Mouse (Mus musculus) naive thymus-derived CD4-positive, alpha-beta T cell, adult 2 months (primary cell): ENCODE measurements around the gene Olfr1102.

Experiments
- DNase-seq: peaks from one replicate; pipeline ENCODE4 v3.0.0-alpha.2; 2011; ENCODE audit warnings: low read depth

Olfr1102 gene

DNA sequence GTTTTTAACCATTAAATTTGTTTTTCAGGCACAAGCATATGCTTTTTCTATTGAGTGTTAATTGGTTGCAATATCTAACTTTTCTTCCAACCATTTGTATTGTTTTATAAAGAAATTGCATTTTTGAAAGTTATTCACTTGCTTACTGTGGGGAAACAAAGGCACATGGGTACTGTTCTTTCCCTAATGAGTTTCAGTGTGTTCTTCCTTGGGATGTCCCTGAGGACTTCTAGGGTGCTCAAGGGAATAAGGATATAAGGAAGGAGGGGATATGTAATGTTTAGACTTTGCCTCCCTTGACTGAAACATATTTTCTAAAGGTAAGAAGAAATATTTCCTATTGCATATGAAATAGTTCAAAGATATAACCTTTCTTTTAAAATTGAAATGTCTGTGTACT is at the start of gene Olfr1102:
Gene Olfr1102, plus strand, starts transcription at position 301 of the 400 bp plus-strand sequence.
- no peak for DNase-seq

DNA sequence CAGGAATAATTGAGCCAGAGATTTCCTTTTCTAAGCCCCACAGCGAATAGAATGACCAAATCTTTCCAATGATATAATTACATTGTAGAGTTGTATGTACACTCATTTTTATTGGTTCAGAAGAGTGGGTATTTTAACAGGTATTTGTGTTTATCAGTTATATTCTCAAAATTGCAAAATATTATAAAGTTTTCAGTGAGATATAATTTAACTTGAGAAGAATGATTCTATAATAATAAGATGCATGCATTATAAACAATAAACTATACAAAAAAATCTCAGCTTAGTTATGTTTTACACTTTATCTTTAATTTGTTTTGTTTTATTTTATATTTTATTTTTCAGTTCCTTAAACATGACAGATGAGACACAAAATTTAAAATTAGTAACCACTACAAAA is 37.6 kb upstream of the Olfr1102 start, which contains the start of gene Olfr1099:
Gene Olfr1099, minus strand, starts transcription at position 101 of the 400 bp plus-strand sequence.
- DNase-seq = no peak

DNA sequence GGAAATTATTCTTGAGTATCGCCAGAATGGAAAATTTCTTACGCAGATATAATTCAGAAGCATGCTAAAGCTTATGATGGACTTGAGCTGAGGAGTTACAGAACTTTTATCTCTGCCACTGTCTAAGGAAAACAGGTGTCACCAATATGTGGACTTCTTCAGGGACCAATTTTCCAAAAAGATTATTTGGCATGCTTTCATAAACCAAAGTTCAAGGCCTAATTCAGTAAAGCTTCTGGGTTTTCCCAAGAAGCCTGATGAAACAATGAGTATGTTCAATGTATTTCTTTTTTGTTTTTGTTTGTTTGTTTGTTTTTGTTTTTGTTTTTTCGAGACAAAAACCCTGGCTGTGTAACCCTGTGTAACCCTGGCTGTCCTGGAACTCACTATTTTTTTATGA is 18.3 kb upstream of the Olfr1102 start, which contains the start of gene Olfr1100:
Gene Olfr1100, minus strand, starts transcription at position 101 of the 400 bp plus-strand sequence.
- no peak for DNase-seq

DNA sequence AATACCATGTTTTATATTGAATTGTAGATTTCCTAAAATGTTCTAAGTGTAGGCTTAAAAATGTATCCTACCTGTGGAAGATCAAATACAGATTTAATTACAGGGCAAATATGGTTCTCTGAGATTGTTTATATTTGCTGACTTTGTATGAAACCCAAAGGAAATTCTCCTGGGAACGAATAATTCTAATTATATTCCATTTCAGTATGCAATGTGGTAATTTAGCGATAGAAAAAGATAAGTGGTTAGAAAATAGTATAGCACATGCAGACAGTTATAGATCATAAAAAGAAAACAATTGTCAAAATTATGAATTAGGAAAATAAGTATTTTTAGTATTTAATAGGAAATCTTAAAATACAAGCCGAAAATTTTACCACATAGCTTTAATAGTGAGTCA is 7.1 kb upstream of the Olfr1102 start, which contains the start of gene Olfr1101:
Gene Olfr1101, minus strand, starts transcription at position 101 of the 400 bp plus-strand sequence.
- no peak for DNase-seq

DNA sequence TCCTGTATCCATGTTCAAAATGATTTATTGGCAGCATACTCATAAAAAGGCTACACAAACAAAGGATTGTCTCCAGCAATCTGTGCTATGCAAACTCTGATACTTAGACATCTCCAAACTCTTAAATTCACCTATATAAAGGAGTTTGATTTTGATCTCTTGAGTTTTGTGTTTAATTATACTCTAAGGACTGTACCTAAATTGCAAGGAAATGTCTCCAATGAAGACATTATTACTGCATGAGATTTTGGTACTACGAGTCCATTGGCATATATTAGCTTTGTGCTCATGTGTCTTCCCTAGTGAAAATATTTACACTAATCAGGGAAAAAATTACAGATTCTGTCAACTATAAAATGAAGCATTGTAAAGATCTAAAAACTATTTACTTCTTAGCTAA is 28.8 kb downstream of the Olfr1102 start, which contains the start of gene Olfr1104:
Gene Olfr1104, minus strand, starts transcription at position 101 of the 400 bp plus-strand sequence.
- DNase-seq = no peak

DNA sequence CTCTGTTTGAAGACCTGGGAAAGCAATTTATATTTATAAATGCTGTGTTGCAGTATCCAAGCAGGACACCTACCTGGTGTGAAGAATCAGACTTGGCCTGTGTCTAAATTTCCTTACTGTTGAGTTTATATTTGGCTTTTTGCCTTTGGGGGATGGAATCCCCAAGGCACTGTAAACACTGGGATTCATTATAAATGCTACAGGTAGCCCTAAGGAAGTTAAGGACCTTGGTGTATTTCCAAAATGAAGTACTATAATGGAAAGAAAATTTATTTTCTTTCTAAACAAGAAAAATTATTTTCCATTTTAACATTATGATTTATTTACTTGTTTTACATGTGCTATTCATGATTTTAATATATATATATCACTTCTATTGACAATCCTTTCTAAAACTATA is 38.2 kb downstream of the Olfr1102 start, which contains the start of gene Olfr1105:
Gene Olfr1105, minus strand, starts transcription at position 101 of the 400 bp plus-strand sequence.
- DNase-seq = no peak

DNA sequence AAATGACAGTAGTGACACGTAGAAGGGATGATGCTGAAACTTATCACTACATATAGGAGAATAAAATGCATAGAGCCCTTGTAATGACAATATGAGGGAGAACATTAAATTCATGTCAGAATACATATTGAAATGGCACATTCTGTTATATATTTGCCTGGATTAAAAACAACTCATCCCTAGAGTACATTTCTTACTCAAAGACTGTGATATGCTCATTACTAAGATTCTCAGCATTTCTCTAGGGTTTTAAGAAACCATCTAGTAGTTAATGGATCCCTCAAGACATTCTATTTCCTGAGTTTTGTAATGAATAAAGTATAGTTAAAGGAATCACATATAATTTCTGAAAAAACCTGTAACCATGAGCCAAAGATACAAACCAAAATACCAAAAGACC is 54.0 kb downstream of the Olfr1102 start, which contains the start of gene Olfr1106:
Gene Olfr1106, minus strand, starts transcription at position 101 of the 400 bp plus-strand sequence.
- no peak for DNase-seq
